Mouse (Mus musculus) heart, adult 2 months (tissue): ENCODE measurements around the gene Tcerg1l. TPM values are rescaled to one million over a fixed set of nuclear protein-coding genes. Genes with fewer than 3 reads are reported as not detected.
A peak's percentile ranks its signal among the peaks of the same experiment; 100 is the strongest.

Experiments used
- DNase-seq, 2 experiments: peaks; one replicate each; pipeline ENCODE4 v3.0.0; 2021
- H3K27ac ChIP-seq: fragments of 200-600 bp; 2 replicates; pipeline ENCODE4 v1.8.1; 2022
- H3K27me3 ChIP-seq: fragments of 200-500 bp; 2 replicates; pipeline ENCODE4 v1.6.1; 2012; ENCODE audit warnings: mild to moderate bottlenecking, low read length, inconsistent platforms, mixed read lengths; ENCODE audit not compliant: control insufficient read depth, insufficient read depth
- H3K36me3 ChIP-seq: fragments of 200-500 bp; 2 replicates; pipeline ENCODE4 v1.6.1; 2012; ENCODE audit warnings: low read length, inconsistent platforms; ENCODE audit not compliant: control insufficient read depth, insufficient read depth
- H3K4me1 ChIP-seq: fragments of 200-500 bp; 2 replicates; pipeline ENCODE4 v1.6.1; 2011; ENCODE audit warnings: low read length; ENCODE audit not compliant: control insufficient read depth, insufficient read depth
- H3K4me3 ChIP-seq: fragments of 200-600 bp; 2 replicates; pipeline ENCODE4 v1.8.1; 2022
- H3K79me2 ChIP-seq: fragments of 200-500 bp; replicated peaks from 2 replicates; pipeline ENCODE4 v1.6.1; 2012; ENCODE audit warnings: mild to moderate bottlenecking, inconsistent platforms, low read length, moderate library complexity, mixed read lengths; ENCODE audit not compliant: control insufficient read depth, insufficient read depth
- H3K9ac ChIP-seq: fragments of 200-500 bp; 2 replicates; pipeline ENCODE4 v1.6.1; 2012; ENCODE audit warnings: low read depth, mild to moderate bottlenecking, control low read depth, inconsistent platforms, low read length, mixed read lengths
- CTCF ChIP-seq: fragments of 200-600 bp; IDR thresholded peaks from 2 replicates; pipeline ENCODE4 v1.8.1; 2022; ENCODE audit warnings: antibody characterized with exemption, mild to moderate bottlenecking, moderate library complexity
- EP300 ChIP-seq: fragments of 200-500 bp; IDR thresholded peaks from 2 replicates; pipeline ENCODE4 v1.6.1; 2011; ENCODE audit warnings: low read depth, low read length, control low read depth; ENCODE audit not compliant: insufficient read depth
- POLR2A ChIP-seq: fragments of 200-500 bp; IDR thresholded peaks from 2 replicates; pipeline ENCODE4 v1.6.1; 2011; ENCODE audit warnings: mild to moderate bottlenecking, low read depth, low read length, control low read depth; ENCODE audit not compliant: insufficient read depth
- WGBS: fragments of 180-500 bp; shearing (Covaris S2); methylation state at CpG from one replicate; pipeline ENCODE4 v1.1.7; 2018; 5-methylcytosine and 5-hydroxymethylcytosine counted together
- intact Hi-C: fragments of 180-260 bp; cut with DNase I; formaldehyde crosslinking; loops from one replicate; pipeline ENCODE4 v1.15.1; 2025
- polyA plus RNA-seq: library from polyadenylated mRNA; depleted of rRNA; stranded (reverse); fragments of >200 nt; gene quantifications from 2 replicates; pipeline ENCODE4 v1.2.3, GENCODE M21; 2012
- total RNA-seq, 2 experiments: library from RNA; stranded (reverse); gene quantifications; 2 replicates each; pipeline ENCODE4 v1.2.3; 2021

Tcerg1l gene
- total and polyA plus RNA-seq, 3 experiments: not detected

DNA sequence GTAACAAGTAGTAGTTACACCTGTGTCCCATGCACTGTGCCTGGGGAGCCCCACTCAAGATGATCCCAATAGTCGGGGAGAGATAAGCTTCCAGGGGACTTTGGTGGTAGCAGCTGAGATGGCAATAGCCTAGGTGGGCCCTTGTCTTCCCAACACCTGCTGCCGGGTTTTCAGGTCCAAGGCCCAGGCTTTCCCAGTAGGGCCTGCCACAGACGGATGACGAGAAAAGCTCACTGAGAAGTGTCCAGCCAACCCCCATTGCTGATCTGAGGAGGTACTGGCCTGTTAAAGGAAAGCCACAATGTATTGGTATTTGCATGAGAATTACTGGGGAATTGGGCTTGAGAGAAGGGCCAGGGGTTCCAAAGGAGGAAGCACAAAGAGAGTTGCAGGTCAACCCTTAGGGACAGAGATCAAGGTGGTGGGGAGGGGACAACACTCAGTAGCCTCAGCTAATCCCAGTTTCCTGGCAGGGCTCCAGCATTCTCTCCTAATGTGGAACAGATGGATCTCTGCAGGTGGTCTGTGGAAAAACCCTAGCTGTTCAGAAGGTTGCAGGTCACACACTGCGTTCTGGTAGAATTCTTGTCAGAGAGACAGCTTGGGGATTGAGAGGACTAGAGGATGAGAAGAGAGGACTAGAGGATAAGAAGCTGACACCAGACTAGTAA lies 129.4 kb downstream of the Tcerg1l start:
- whole genome bisulfite sequencing: 72% methylated on average over 5 of the region's 5 CpGs
- Histone ChIP-seq H3K9ac (no peak overlapping the region), H3K27ac (no peak overlapping the region), H3K79me2 (no peaks in the 10 kb centered on the region), H3K36me3 (no peaks in the 10 kb centered on the region), H3K4me3 (no peak overlapping the region), H3K4me1 (no peaks in the 10 kb centered on the region), H3K27me3 (no peaks in the 10 kb centered on the region)
- no peak for DNase-seq
- intact Hi-C loops: no loop called here
- TF ChIP-seq POLR2A (no peak), EP300 (no peak), CTCF (no peak)

DNA sequence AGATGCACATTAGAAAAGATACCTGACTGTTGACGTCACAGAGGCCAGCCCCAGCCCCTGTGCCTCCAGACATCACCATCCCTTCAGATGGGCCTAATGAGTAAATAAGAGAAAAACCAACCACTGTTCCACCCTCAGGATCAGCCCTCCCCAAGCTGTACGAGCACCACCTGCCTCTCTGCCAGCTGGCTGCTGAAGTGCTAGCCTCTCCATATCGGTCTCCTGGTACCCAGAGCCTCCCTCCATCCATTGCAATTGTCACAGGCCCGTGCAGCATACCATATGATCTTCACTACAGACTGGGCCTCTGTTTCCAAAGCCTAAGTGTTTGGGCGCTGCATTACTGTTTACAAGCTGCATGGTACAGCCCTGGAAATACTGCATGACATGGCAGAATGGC lies 148.9 kb downstream of the Tcerg1l start:
- Histone ChIP-seq H3K27me3 (no peaks in the 10 kb centered on the region), H3K36me3 (no peaks in the 10 kb centered on the region), H3K4me1 (no peaks in the 10 kb centered on the region), H3K79me2 (no peaks in the 10 kb centered on the region), H3K4me3 (no peak overlapping the region), H3K27ac (no peak overlapping the region), H3K9ac (no peak overlapping the region)
- intact Hi-C loops: no loop called here
- no peak for DNase-seq
- 66% methylated on average over 5 of the region's 5 CpGs for WGBS
- no peak for TF ChIP-seq EP300
- TF ChIP-seq POLR2A: no peak
- TF ChIP-seq CTCF: no peak

- no peak for DNase-seq
- Histone ChIP-seq H3K27ac (no peak overlapping the region), H3K79me2 (no peaks in the 10 kb centered on the region), H3K27me3 (no peaks in the 10 kb centered on the region), H3K4me1 (no peaks in the 10 kb centered on the region), H3K36me3 (no peaks in the 10 kb centered on the region), H3K9ac (no peak overlapping the region), H3K4me3 (no peak overlapping the region)
- 70% methylated on average over 3 of the region's 3 CpGs for whole genome bisulfite sequencing
- TF ChIP-seq CTCF (peak; percentile 35), POLR2A (no peak)
- intact Hi-C loops: no loop called here
These were observed 149.4 kb downstream of the Tcerg1l start for GRCm38 (mm10) chr7:138248176-138248575.

- intact Hi-C loops: no loop called here
- no peaks in the 10 kb centered on the region for H3K36me3 ChIP-seq
These were observed 150.8 kb downstream of the Tcerg1l start for GRCm38 (mm10) chr7:138246684-138247083.

DNA sequence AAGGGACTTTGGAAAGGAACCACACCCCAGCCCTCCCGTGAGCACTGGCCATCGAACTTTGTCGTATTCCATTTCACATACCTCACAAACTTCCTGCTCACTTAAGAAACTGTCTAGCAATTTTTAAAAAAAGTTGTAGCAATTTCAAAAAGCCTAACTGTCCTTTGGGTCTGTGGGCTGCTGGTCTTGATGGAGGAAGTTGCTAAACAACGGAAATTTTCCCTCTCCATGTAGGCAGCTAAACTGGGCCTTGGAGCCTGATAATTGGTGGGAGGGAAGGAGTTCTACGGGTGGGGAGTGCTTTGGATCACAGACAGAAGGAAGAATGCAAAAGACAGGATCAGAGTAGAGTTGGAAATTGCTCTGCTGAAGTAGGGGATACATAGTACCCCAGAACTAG lies 155.3 kb downstream of the Tcerg1l start:
- Histone ChIP-seq H3K9ac (no peak overlapping the region), H3K79me2 (no peaks in the 10 kb centered on the region), H3K4me1 (no peaks in the 10 kb centered on the region), H3K36me3 (no peaks in the 10 kb centered on the region), H3K27me3 (0 out of 2 replicates have a peak, but pooled peaks cover 2% of the 10 kb centered on the region), H3K27ac (no peak overlapping the region), H3K4me3 (no peak overlapping the region)
- DNase-seq: no peak
- intact Hi-C loops: no loop called here
- WGBS: 70% methylated on average over 5 of the region's 5 CpGs
- TF ChIP-seq EP300 (no peak), POLR2A (no peak), CTCF (no peak)

More at GRCm38 (mm10) chr7:138246684-138247083, 150.8 kb downstream of the Tcerg1l start:
- Histone ChIP-seq H3K79me2 (no peaks in the 10 kb centered on the region), H3K9ac (no peak overlapping the region), H3K4me1 (no peaks in the 10 kb centered on the region), H3K27ac (no peak overlapping the region), H3K4me3 (no peak overlapping the region), H3K27me3 (no peaks in the 10 kb centered on the region)
- WGBS: 18% methylated on average over 2 of the region's 2 CpGs
- no peak for TF ChIP-seq CTCF
- TF ChIP-seq POLR2A: no peak
- TF ChIP-seq EP300: no peak
- DNase-seq: no peak

DNA sequence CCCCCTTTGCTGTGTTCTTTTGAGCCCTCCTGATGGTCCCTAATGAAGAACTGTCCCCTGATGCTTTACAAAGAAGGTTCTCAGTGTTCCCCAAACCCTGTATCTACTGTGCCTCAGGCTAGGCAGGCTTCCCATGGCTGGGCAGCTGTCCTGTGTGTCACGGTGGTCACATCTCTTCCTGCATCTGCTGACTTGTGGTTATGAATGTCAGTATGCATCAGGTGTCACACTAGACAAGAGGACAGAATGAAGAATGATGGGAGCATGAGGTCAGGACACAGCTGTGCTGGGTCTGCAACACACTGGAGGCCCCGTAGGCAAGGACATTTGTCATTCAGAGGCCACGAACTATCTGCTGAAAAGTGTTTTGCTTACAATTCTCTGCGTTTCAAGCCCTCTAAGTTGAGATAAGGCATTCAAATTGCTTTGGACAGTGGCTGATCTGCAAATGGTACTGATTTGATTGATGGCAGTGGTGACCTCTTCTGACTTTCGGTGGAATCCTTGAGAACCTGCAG lies 159.8 kb downstream of the Tcerg1l start:
- no peak overlapping the region for H3K4me3 ChIP-seq
- TF ChIP-seq POLR2A (no peak), EP300 (no peak), CTCF (no peak)

More for the DNA sequence above, 159.8 kb downstream of the Tcerg1l start:
- Histone ChIP-seq H3K27me3 (0 out of 2 replicates have a peak, but pooled peaks cover 2% of the 10 kb centered on the region), H3K9ac (no peak overlapping the region), H3K36me3 (no peaks in the 10 kb centered on the region), H3K4me1 (no peaks in the 10 kb centered on the region), H3K27ac (no peak overlapping the region), H3K79me2 (no peaks in the 10 kb centered on the region)
- intact Hi-C loops: no loop called here
- DNase-seq: no peak
- 38% methylated on average over 5 of the region's 5 CpGs for WGBS
